Mouse (Mus musculus) thymus, postnatal 0 days (tissue): ENCODE data around the gene BC052040. TPM values are rescaled to one million over a fixed set of nuclear protein-coding genes. Genes with fewer than 3 reads are reported as not detected.

ENCODE experiments used
- DNase-seq: peaks from one replicate; pipeline ENCODE4 v3.0.0-alpha.2; 2015; ENCODE audit warnings: low spot score
- polyA plus RNA-seq: library from polyadenylated mRNA; unstranded; fragments of >200 nt; fragmentation: Nextera tagmentation; extraction: Ambion mirVana; gene quantifications from 2 replicates; pipeline ENCODE4 v1.2.1, GENCODE M21; 2015

Gene BC052040
- 6.2 and 9.3 TPM in 2 replicates for polyA plus RNA-seq

- DNase-seq = peak; percentile 94
These were observed at the start of gene BC052040 for GRCm38 (mm10) chr2:115581241-115581988. Gene BC052040, plus strand, starts transcription at chr2:115581716.

- DNase-seq = no peak
These were observed 43.4 kb upstream of the BC052040 start for GRCm38 (mm10) chr2:115538009-115538690.

- no peak for DNase-seq
These were observed 42.7 kb upstream of the BC052040 start for GRCm38 (mm10) chr2:115538691-115539283.

GRCm38 (mm10) chr2:115539731-115540130, 41.8 kb upstream of the BC052040 start:
- no peak for DNase-seq

GRCm38 (mm10) chr2:115542401-115543123, 39.0 kb upstream of the BC052040 start:
- no peak for DNase-seq

- no peak for DNase-seq
These were observed 38.3 kb upstream of the BC052040 start for GRCm38 (mm10) chr2:115543212-115543611.

- no peak for DNase-seq
These were observed 29.6 kb upstream of the BC052040 start for GRCm38 (mm10) chr2:115551901-115552300.

- DNase-seq = no peak
These were observed 19.2 kb upstream of the BC052040 start for GRCm38 (mm10) chr2:115562155-115562827.

GRCm38 (mm10) chr2:115563436-115564093, 18.0 kb upstream of the BC052040 start:
- no peak for DNase-seq

- DNase-seq = no peak
These were observed 9.5 kb upstream of the BC052040 start for GRCm38 (mm10) chr2:115571996-115572395.

GRCm38 (mm10) chr2:115574802-115575201, 6.7 kb upstream of the BC052040 start:
- no peak for DNase-seq

- DNase-seq = no peak
These were observed 2.2 kb upstream of the BC052040 start for GRCm38 (mm10) chr2:115579171-115579900.

GRCm38 (mm10) chr2:115579976-115580375, 1.5 kb upstream of the BC052040 start:
- DNase-seq = no peak

- no peak for DNase-seq
These were observed 583 bp downstream of the BC052040 start for GRCm38 (mm10) chr2:115581989-115582608.

GRCm38 (mm10) chr2:115583776-115584175, 2.3 kb downstream of the BC052040 start:
- DNase-seq = no peak

GRCm38 (mm10) chr2:115590602-115591001, 9.1 kb downstream of the BC052040 start:
- no peak for DNase-seq

- no peak for DNase-seq
These were observed 11.2 kb downstream of the BC052040 start for GRCm38 (mm10) chr2:115592651-115593119.

GRCm38 (mm10) chr2:115597017-115597416, 15.5 kb downstream of the BC052040 start:
- no peak for DNase-seq

- DNase-seq = no peak
These were observed 16.8 kb downstream of the BC052040 start for GRCm38 (mm10) chr2:115598266-115598665.
